Mouse (Mus musculus): Measurements from ENCODE around the gene Zfp804a. TPM values are rescaled to one million over a fixed set of nuclear protein-coding genes. Genes with fewer than 3 reads are reported as not detected.

Zfp804a gene
- total and polyA plus RNA-seq, 3 experiments: not detected

- in situ Hi-C loops (cut with MboI; ENCODE audit: low pct_ligation_motif_present, low pct_unique_long_range_greater_than_20kb, low sequenced_read_pairs): no loop called here
Measured at GRCm38 (mm10) chr2:82113650-82114049, 60.6 kb downstream of the Zfp804a start.

DNA sequence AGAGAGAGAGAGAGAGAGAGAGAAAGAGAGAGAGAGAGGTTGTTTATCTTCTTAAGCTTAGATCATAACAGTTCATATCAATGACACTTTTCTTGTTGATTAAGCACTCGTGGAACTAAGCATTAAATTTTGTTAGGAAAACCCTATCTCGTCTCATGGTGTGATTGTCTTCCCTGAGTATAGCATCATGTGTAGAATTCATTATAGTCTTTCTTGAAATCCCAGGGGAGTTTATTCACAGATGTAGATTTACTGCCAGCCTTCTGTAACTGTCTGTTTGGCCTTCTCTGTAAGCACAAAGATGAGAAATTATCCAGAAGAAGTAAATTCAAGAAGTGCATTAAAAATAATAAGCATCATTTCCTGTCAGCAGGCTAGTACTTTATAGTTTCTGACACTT is 66.6 kb downstream of the Zfp804a start:
- dilution Hi-C loops (cut with MboI; ENCODE audit: extremely low pct_ligation_motif_present, extremely low pct_unique_long_range_greater_than_20kb, low sequenced_read_pairs): no loop called here

More at GRCm38 (mm10) chr2:82113650-82114049, 60.6 kb downstream of the Zfp804a start:
- Histone ChIP-seq H3K27ac (ENCODE audit: insufficient read depth, low read depth) (no peak overlapping the region), H3K9me3 (replicated peaks; ENCODE audit: low read length) (no peaks in the 10 kb centered on the region), H3K4me3 (replicated peaks in 1 of 3; ENCODE audit: low read depth in 2 of 3, low read length in 2 of 3, poor library complexity in 1 of 3) (no peak overlapping the region), H3K27me3 (replicated peaks) (no peaks in the 10 kb centered on the region), H3K4me2 (ENCODE audit: insufficient read depth, low read depth, poor library complexity, severe bottlenecking) (no peak overlapping the region), H3K9ac (ENCODE audit: insufficient read depth, low read depth) (no peak overlapping the region), H3K79me2 (replicated peaks; ENCODE audit: control insufficient read depth, extremely low read depth, insufficient read depth, poor library complexity, severe bottlenecking) (no peaks in the 10 kb centered on the region), H3K36me3 (replicated peaks in 1 of 2; ENCODE audit: control insufficient read depth in 1 of 2, insufficient read depth in 1 of 2, low read length in 1 of 2) (no peaks in the 10 kb centered on the region), H3K4me1 (ENCODE audit: control insufficient read depth in 1 of 2, insufficient read depth in 2 of 2) (no peaks in the 10 kb centered on the region)
- dilution Hi-C loops (cut with MboI; ENCODE audit: extremely low pct_ligation_motif_present, extremely low pct_unique_long_range_greater_than_20kb, low sequenced_read_pairs): no loop called here
- DNase-seq (ENCODE audit: extremely low read depth): no peak
- TF ChIP-seq NRF1 (IDR thresholded peaks at IDR 0.05; ENCODE audit: low read depth, low read length) (no peak), RAD21 (IDR thresholded peaks at IDR 0.05; ENCODE audit: low read depth, low read length) (no peak), MAZ (IDR thresholded peaks at IDR 0.05; ENCODE audit: low read depth, low read length) (no peak), USF1 (IDR thresholded peaks at IDR 0.05; ENCODE audit: low read depth, low read length) (no peak), BHLHE40 (IDR thresholded peaks at IDR 0.05; ENCODE audit: low read depth, low read length) (no peak), POLR2AphosphoS2 (IDR thresholded peaks at IDR 0.05; ENCODE audit: low read depth, low read length) (no peak), MAX (IDR thresholded peaks at IDR 0.05; ENCODE audit: low read length) (no peak), GABPA (IDR thresholded peaks at IDR 0.05; ENCODE audit: insufficient replicate concordance, low read depth, low read length) (no peak), CHD1 (IDR thresholded peaks at IDR 0.05; ENCODE audit: low read depth, low read length) (no peak), HCFC1 (IDR thresholded peaks at IDR 0.05; ENCODE audit: low read depth, low read length) (no peak), E2F4 (IDR thresholded peaks at IDR 0.05; ENCODE audit: insufficient replicate concordance, low read depth, low read length) (no peak), ELF1 (IDR thresholded peaks at IDR 0.05; ENCODE audit: low read depth, low read length) (no peak), USF2 (conservative IDR thresholded peaks at IDR 0.05; ENCODE audit: low read depth, low read length) (no peak), ZMIZ1 (IDR thresholded peaks at IDR 0.05; ENCODE audit: low read depth, low read length) (no peak)

More for the DNA sequence above, 66.6 kb downstream of the Zfp804a start:
- Histone ChIP-seq H3K4me3 (replicated peaks in 1 of 3; ENCODE audit: low read depth in 2 of 3, low read length in 2 of 3, poor library complexity in 1 of 3) (no peak overlapping the region), H3K9ac (ENCODE audit: insufficient read depth, low read depth) (no peak overlapping the region), H3K9me3 (replicated peaks; ENCODE audit: low read length) (no peaks in the 10 kb centered on the region), H3K36me3 (replicated peaks in 1 of 2; ENCODE audit: control insufficient read depth in 1 of 2, insufficient read depth in 1 of 2, low read length in 1 of 2) (no peaks in the 10 kb centered on the region), H3K4me2 (ENCODE audit: insufficient read depth, low read depth, poor library complexity, severe bottlenecking) (no peak overlapping the region), H3K27me3 (replicated peaks) (no peaks in the 10 kb centered on the region), H3K79me2 (replicated peaks; ENCODE audit: control insufficient read depth, extremely low read depth, insufficient read depth, poor library complexity, severe bottlenecking) (no peaks in the 10 kb centered on the region), H3K4me1 (ENCODE audit: control insufficient read depth in 1 of 2, insufficient read depth in 2 of 2) (no peaks in the 10 kb centered on the region), H3K27ac (ENCODE audit: insufficient read depth, low read depth) (no peak overlapping the region)
- TF ChIP-seq MEF2A (IDR thresholded peaks at IDR 0.05; ENCODE audit: borderline replicate concordance, low read depth, low read length): no peak
- no peak for TF ChIP-seq MAFK (IDR thresholded peaks at IDR 0.05; ENCODE audit: insufficient replicate concordance, low read length)
- TF ChIP-seq RCOR1 (conservative IDR thresholded peaks at IDR 0.05; ENCODE audit: low read depth, low read length): no peak
- TF ChIP-seq CHD1 (IDR thresholded peaks at IDR 0.05; ENCODE audit: low read depth, low read length): no peak
- no peak for TF ChIP-seq SIN3A (IDR thresholded peaks at IDR 0.05; ENCODE audit: low read length)
- no peak for TF ChIP-seq USF1 (IDR thresholded peaks at IDR 0.05; ENCODE audit: low read depth, low read length)
- TF ChIP-seq MYC (IDR thresholded peaks at IDR 0.05; ENCODE audit: low read depth, low read length): no peak
- in situ Hi-C loops (cut with MboI; ENCODE audit: low pct_ligation_motif_present, low pct_unique_long_range_greater_than_20kb, low sequenced_read_pairs): no loop called here
- DNase-seq (ENCODE audit: extremely low read depth): no peak

Measured in CH12.LX (cell line).